Mouse (Mus musculus) testis, adult 2 months (tissue): Measurements from ENCODE around the gene Casp9.

ENCODE experiments used
- CTCF ChIP-seq: fragments of 200-500 bp; IDR thresholded peaks from 2 replicates; pipeline ENCODE4 v1.5.1; 2012; ENCODE audit warnings: low read depth, mild to moderate bottlenecking, inconsistent platforms, low read length, moderate library complexity; ENCODE audit not compliant: control insufficient read depth, insufficient read depth, insufficient replicate concordance
- POLR2A ChIP-seq: fragments of 200-500 bp; IDR thresholded peaks from 2 replicates; pipeline ENCODE4 v1.6.1; 2012; ENCODE audit warnings: low read depth, mild to moderate bottlenecking, inconsistent platforms, low read length, moderate library complexity; ENCODE audit not compliant: control insufficient read depth

DNA sequence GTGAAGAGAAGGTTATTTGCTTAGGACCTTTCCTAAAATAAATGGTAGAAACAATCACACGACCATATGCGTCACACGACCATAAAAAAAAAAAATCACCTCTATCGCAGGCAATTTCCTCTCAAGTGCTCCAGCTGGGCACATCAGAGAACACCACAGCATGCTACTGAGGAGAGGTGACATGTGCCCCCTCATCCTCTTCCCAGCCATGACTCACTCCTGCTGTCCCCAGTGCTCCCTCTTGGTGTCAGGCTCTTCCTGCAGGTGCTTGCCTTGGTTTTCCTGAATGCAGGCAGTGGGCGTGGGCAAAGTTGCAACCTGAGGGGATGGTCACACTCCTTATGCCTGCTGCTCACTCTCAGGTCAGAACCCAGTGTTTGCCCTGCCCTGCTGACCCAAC, 8.6 kb upstream of the Casp9 start:
- TF ChIP-seq CTCF (no peak), POLR2A (no peak)
